Mouse (Mus musculus) adrenal gland, adult 8-10 months (tissue): ENCODE results near the gene Hmg20a. TPM values are rescaled to one million over a fixed set of nuclear protein-coding genes. Genes with fewer than 3 reads are reported as not detected.

ENCODE experiments used
- DNase-seq: peaks from one replicate; pipeline ENCODE4 v3.0.0; 2022
- total RNA-seq, 4 experiments: library from RNA; stranded (reverse); gene quantifications; 2 replicates each; pipeline ENCODE4 v1.2.4; 2022

The Hmg20a gene
- total RNA-seq, 4 experiments from 2014 or later: 48.6 to 62.3 (median 54.7) TPM

DNA sequence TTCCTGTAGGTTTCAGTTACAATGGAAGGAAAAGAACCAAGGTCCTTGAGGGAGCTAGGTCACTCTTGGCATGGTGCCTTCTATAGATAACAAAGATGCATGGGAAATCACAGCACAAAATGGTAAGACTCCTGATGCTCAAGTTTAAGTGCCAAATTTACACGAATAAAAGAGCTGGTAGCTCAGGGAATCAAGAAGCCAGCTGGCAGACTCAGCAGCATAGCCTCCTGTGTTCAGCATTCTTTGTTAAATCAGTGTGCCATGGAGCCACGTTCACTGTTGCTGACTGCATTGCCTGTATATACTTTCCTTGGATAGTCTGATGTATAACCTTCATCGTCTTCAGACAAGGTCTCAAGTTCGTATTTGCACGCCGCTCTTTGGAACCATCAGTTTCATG, 33.2 kb downstream of the Hmg20a start:
- no peak for DNase-seq

GRCm38 (mm10) chr9:56453038-56453815, 34.8 kb downstream of the Hmg20a start:
- DNase-seq: no peak

DNA sequence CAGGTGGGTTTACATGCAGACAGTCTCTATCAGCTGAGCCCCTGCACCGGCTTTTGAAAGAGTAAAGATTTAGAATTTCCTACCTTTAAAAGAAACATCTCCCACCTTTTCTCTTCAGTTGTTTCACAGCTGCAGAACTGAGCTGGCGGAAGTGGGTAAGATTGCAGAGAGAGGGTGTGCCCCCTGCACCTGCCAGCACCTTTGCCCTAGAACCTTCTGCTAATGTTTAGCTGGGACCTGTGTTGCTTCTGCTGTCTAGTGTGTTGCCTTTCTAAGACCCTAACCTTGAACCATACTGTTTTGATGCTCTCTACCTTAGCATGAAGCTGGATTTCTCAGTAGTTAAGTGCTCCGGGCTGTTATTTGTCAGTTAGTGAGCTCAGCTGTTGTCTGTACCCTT, 38.0 kb downstream of the Hmg20a start:
- DNase-seq: no peak

DNA sequence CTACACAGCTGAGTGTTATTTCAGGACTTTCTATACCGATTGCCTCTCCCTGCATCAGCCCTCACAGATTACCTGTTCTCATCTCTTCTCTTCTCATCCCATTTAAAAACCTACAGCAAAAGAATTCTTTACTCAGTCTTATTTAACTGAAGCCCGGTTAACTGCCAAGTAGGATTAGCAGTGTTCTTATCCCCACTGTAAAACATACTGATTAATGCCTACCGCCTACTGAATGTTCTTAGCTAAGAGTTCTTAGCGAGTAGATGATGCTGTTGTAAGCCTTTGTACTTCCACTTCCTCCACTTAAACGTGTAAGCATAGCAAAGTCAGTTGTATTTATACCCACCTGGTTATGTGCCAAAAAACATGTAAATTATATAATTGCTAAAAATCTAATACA, 42.6 kb downstream of the Hmg20a start:
- DNase-seq: no peak

DNA sequence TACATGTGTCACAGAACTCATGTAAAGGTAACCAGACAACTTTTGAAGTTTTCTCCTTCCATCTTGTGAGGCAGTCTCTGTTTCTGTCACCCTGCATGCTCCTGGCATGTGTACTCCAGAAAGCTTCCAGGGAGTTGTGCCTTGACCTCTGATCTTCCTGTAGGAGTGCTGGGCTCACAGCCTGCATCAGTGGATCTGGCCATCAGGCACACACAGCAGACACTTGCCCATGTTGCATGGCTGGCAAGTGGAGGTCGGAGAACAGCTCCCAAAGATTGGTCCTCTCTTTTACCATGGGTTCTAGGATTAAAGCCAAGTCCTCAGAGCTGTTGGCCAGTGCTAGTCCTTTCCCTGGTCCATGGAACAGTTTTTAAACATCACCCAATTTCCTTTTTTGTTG, 44.2 kb downstream of the Hmg20a start:
- no peak for DNase-seq

- no peak for DNase-seq
Observed at GRCm38 (mm10) chr9:56463046-56463445, 44.6 kb downstream of the Hmg20a start.

DNA sequence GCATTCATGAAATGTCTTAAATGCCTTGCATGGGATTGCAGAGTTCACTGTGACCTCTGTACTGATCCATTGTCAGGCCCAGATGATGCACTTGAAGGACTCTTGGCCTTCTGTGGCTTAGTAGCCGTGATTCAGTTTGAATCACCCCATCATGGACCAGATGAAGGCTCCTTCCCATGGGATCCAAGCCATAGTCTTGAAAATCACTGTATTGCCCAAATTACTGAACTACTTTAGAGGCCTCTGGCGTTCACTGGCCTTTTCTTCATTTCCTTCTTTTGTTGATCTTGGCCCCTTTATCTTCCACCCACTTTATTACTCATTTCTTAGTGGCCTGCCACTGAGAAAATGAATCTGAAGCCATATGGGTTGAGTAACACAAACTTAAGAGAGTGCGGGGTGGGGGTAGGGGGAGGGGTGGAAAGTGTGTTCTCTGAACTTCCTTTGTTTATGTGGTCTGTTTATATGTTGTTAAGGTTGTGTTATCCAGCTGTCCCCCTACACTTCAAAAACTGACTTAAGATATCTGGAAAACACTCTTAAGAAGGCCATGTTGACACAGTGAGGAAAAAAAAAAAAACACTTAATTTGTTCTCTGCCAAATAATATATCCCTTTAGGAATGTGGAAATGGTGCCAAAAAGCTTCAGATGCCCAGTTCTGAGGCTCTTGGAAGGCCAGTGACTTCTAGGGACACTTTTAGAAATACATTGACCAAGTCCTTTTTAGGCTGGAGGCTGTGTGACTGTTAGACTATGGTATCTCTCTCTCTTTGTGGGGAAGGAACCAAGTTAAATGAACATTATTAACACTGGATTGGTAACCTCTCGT, 45.5 kb downstream of the Hmg20a start:
- DNase-seq: peak; percentile 28

- DNase-seq: peak; percentile 61
Observed at GRCm38 (mm10) chr9:56464863-56465654, 46.6 kb downstream of the Hmg20a start.

DNA sequence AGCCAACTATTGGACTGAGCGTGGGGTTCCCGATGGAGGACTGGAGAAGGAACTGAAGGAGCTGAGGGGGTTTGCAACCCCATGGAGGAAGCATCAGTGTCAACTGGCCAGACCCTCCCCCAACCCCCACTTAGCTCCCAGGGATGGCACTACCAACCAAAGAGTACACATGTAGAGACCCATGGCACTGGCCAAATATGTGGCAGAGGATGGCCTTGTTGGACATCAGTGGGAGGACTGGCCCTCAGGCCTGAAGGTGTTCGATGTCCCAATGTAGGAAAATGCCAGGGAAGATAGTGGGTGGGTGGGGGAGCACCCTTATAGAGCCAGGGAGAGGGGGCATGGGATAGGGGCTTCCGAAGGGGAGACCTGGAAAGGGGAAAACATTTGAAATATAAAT, 47.8 kb downstream of the Hmg20a start:
- no peak for DNase-seq

DNA sequence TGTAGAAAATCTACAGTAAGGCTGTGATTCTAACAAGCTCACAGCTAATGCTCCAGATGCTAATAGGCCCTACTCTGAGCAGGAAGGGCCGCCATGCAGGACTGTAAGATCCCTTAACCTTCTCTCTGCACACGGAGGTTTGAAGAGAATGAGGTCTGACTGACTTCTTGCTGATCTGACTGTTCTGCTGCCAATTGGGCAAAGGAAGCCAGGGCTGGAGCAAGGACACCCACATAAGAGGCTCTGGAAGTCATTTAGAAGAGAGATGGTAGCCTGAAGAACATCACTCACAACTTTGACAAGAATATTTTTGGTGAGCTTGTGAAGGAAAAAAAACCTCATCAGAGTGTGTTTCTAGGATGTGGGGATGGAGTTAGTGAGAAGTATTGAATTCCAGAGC, 51.2 kb downstream of the Hmg20a start:
- peak; percentile 43 for DNase-seq

GRCm38 (mm10) chr9:56470291-56470690, 51.9 kb downstream of the Hmg20a start:
- no peak for DNase-seq

DNA sequence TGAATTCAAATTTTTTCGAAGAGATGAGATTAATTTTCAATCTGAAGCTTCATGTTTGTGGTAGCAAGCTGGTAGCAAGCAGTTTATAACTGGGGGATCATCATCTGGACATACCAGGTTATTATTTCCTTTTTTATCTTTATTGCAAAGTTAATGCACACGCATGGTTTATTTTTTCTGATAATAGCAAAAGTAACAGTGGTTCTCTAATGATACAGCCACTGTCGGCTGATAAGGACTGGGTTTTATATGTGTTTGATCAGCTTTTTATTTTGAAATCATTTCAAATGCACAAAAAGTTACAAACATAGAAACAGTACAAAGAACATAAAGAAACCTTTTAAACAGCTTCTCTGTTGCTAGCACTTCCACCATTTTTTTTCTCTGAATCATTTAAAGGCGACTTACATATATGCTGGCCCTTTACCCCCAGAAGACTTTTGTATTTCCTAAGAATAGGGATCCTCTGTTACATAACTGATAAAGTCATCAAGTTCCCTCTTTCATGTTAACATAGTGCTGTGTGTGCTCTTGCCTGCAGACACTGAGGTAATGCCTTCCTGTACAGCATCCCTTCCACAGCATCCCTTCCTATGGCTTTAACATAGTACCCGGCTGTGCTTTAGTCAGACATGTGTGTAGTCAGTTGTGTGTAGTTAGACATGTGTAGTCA, 60.7 kb downstream of the Hmg20a start:
- no peak for DNase-seq

DNA sequence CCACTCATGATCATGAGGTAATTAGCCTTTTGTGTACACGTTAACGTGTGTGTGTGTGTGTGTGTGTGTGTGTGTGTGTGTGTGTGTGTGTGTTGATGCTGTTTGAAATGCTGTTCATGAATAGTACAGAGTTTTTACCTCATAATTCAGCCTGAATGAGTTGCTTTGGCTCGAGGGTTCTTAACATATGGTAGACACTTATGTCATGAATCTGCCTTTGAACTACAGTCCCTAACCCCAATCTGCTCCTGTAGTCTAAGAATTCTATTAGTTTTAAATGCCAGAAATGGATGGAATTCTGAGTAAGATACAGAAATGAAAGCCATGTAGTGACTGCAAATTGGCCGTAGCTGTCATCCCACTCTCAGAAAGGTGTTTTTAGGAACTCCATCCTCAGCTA, 64.2 kb downstream of the Hmg20a start:
- no peak for DNase-seq

DNA sequence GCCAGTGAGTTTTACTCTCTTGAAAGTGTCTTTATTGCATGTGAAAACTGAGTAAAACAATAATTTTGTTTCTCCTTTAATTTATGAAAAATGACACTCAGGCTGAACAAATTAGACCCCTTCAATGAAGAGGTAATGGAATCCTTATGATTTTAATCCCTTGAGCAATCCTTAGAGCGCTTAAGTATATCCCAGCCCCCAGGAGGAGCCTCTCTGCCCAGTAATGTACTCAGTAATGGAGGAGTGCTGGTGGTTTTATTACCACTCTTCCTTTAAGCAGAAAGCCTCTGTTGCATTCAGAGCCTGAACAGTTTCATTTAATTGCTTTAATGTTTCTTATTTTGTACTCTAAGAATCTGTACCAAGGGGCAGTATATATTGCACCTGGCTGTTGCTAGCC, 67.0 kb downstream of the Hmg20a start:
- no peak for DNase-seq

- no peak for DNase-seq
Observed at GRCm38 (mm10) chr9:56486158-56486557, 67.7 kb downstream of the Hmg20a start.

GRCm38 (mm10) chr9:56487651-56488050, 69.2 kb downstream of the Hmg20a start:
- no peak for DNase-seq

GRCm38 (mm10) chr9:56492391-56492790, 74.0 kb downstream of the Hmg20a start:
- DNase-seq: no peak

- no peak for DNase-seq
Observed at GRCm38 (mm10) chr9:56492916-56493315, 74.5 kb downstream of the Hmg20a start.

DNA sequence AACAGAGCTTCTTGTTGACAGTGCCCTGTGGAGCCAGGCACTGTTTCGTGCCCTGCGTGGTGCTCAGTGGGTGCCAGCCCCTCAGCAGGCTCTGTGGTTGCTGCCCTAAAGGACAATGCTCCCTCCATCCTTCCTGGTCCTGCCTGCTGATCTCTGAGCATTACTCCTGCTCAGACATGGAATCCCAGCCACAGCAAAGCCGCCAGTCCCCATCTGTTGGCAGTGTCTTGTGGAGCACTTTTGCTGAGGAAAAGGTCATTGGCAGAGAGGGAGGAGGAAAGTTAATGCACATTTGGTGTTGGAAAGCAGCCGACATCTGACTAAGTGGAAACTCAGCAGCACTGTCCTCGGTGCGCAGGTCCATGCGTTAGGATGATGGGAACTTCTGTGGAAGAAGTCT, 76.7 kb downstream of the Hmg20a start:
- DNase-seq: no peak

DNA sequence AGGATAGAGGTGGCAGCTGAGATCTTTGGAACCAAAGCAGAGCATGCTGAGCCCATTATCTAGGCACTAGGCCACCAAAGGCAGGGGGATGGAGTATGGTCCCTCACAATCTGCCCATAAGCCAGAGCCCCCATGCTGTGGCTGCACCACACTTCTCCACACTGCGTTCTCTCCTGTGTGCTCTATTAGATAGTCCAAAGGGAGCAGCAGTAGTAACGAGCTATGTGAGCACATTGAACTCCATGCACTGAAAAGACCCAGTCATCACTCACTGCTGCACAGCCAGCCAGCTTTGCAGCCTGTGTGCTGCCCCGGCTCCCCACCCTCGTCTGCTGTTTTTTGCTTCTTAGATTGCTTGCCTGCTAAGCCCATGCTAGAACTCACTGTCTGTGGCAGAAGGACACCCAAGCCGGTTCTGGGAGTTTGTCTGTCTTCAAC, 77.4 kb downstream of the Hmg20a start:
- DNase-seq: no peak

GRCm38 (mm10) chr9:56496567-56496966, 78.2 kb downstream of the Hmg20a start:
- DNase-seq: no peak

DNA sequence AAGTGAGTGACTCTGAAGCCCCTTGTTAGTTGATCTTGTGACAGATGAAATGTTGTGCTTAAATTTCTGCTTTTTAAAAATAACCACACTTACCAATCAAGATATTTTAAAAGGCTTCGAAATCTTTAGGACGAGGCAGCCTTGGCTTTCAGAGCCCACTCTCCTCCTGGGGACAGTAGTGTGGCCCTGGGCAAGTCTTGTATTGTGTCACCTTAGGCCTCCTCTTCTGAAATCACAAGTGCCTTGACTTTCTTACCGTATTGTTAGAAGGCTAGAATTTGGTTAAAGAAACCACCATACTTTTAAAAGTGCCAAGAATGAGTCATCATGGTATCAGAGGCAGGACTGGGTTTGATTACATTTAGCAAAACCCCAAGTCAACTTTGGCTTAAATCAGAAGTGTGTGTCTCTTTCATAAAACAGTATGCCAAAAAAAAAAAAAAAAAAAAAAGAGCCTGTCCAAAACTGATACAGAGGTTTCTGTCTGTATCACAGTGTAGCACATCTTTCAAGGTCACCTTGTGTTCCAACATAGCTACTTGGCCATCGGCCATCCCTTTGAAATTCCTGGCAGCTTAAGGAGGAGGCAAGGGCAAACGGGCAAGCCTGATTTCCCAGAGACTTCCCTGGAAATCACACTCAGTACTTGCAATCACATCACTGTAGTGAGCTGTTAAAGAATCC, 78.9 kb downstream of the Hmg20a start:
- peak; percentile 90 for DNase-seq
